Mouse (Mus musculus): ENCODE data around the gene Gm21760. TPM values are rescaled to one million over a fixed set of nuclear protein-coding genes. Genes with fewer than 3 reads are reported as not detected.
"Not testable (repeated sequence)": the region's sequence is repeated elsewhere in the genome, so short reads cannot be mapped to it uniquely, and the experiment has no call there.

The Gm21760 gene
- not detected in 2 replicates for polyA plus RNA-seq (2016; fragmentation: Nextera tagmentation; extraction: Ambion mirVana)

- not testable (repeated sequence) for H3K27me3 ChIP-seq (ENCODE audit: low read depth, poor library complexity, severe bottlenecking); H3K27ac ChIP-seq (replicated peaks); H3K4me1 ChIP-seq; H3K9me3 ChIP-seq (replicated peaks); H3K4me3 ChIP-seq; H3K36me3 ChIP-seq; DNase-seq (ENCODE audit: low spot score)
- no CpG with 5 or more reads among the region's 6 CpGs for WGBS
These were observed at the start of gene Gm21760 for GRCm38 (mm10) chrY:80133479-80133878. Gene Gm21760, plus strand, starts transcription at chrY:80133779.
